Mouse (Mus musculus) thymus, postnatal 4 days (tissue): ENCODE data around the gene Rabif.

Experiments used
- DNase-seq: peaks from one replicate; pipeline ENCODE4 v3.0.0; 2021

Gene Rabif

DNA sequence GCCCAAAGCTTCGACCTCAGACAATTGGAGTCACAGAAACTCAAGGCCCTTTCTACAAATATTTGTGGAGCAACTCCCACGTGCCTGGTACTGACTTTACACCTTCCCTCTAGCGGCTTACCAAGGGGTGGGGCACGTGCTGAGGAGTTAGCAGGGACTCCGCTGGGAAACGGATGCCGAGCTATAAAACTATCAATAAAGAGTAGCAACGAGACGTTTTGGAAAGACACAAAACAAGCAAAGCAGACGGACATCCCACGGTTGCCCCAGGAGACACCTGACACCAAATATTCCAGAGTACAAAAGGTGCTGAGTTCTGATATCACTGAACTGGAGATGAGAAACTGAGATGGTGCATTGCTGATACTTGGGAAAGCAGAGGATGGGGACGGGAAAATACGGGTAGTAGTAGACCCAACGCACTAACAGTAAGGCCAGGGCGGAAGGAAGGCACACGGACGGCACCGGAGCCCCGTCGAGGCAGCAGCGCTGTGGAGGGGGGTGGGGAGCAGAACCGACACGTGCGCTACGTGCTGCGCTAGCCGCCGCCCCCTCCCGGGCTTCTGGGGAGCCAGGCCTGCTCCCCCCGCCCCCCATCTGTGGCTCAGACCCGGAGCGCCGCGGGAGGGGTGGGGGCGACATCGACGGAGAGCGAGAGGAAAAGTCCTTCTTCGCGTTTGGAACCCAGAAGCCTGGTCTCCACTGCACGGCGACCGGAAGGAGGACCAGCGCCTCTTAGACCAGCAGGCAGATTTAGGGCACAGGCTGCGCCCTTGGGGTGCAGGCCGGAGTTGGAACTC is 61.6 kb downstream of the Rabif start:
- DNase-seq, result peak; percentile 87

DNA sequence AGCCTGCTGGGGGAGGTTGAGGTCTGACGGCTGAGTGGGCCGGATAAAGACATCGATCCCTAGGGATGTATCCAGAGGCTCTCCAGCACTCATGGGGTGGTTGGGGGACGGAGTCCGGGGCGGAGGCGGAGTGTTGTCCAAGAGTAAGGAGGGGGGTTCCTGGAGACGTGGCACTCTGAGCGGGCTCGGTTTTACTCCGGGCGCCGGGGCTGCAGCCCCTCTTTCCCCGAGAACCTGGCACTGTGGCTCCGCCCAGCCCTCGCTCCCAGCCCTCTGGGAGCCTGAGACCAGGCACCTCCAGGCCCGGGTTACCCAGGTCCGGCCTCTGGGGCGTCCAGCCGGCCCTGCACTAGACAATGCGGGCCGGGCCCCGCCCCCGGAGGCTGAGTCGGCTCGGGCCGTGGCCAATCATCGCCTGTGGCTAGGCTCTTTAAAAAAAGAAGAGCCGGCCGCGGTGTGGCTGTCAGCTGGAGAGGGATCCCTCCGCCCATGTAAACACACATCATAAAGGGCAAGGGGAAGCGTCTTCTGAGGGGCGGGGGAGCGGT is 62.3 kb downstream of the Rabif start:
- DNase-seq, result peak; percentile 93
